Mouse (Mus musculus): Measurements from ENCODE around the gene Sapcd1. TPM values are rescaled to one million over a fixed set of nuclear protein-coding genes. Genes with fewer than 3 reads are reported as not detected.
A peak's percentile ranks its signal among the peaks of the same experiment; 100 is the strongest.
"Not testable (repeated sequence)": the region's sequence is repeated elsewhere in the genome, so short reads cannot be mapped to it uniquely, and the experiment has no call there.

Sapcd1 gene
- total RNA-seq, 2 experiments from 2014 or later = not detected

DNA sequence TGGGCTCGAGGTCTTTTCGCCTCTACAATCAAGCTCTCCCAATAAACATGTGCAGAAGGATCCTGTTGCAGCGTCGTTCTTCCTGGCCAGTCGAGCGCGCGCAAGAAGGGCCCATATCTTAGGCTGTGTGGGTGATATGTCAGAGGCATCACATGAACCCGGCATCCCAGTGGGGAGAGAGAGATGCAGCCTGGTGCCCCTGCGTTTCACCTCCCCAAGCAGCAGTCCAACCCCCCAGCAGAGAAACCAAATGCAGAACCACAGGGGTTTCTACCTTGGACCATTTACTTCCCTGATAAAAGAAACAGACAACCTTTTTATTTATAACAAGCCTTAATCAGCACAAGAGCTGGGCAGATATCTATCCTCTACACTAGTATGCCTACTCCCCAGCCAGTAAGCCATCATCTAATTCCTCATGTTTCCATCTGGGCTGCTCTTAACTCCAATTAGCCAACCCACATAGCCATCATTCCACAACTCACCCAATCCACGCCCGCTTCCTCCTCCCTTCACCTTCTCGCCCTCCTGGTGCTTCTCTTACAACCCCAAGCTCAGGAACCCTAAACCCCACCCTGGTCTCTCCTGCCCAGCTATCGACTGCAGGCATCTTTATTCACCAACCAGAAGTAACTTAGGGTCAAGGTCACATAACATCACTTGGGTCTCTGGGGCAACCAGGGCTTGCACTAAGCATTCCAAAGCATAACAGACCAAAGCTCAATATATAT is 31.2 kb downstream of the Sapcd1 start:
- DNase-seq = no peak

DNA sequence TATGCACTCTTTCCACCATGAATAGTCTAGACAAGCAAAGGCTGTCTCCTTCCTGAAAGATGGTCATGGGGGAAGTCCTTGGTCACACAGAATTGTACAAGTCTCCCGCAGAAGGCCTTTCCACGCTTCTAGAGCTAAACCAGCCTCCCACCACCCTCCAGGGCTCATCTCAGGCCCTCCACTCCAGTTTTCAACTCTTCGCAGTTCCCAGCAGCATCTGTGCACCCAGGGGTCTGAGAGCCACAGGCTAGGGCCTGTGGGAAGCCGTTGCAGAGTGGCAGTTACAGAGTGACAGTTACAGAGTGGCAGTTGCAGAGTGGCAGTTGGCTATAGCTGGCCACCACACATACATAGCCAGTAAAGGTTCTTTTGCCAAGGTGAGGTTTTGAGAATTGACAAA is 31.9 kb downstream of the Sapcd1 start:
- DNase-seq; intact Hi-C loops (cut with DNase I): not testable (repeated sequence)

More for the DNA sequence above, 31.2 kb downstream of the Sapcd1 start:
- intact Hi-C loops (cut with DNase I) = no loop called here

DNA sequence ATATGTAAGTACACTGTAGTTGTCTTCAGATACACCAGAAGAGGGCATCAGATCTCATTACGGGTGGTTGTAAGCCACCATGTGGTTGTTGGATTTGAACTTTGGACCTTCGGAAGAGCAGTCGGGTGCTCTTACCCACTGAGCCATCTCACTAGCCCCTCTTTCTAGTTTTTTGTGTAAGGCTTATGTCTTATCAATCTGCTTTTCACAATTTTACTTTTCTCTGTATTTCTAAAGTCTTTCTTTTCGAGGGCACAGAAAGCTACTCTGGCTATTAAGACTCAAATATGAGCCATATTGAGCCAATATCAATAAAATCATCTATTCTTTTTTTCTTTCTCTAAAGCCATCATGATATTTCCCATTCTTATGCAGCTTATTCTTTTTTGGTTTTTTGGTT is 32.6 kb downstream of the Sapcd1 start:
- DNase-seq; intact Hi-C loops (cut with DNase I): not testable (repeated sequence)

DNA sequence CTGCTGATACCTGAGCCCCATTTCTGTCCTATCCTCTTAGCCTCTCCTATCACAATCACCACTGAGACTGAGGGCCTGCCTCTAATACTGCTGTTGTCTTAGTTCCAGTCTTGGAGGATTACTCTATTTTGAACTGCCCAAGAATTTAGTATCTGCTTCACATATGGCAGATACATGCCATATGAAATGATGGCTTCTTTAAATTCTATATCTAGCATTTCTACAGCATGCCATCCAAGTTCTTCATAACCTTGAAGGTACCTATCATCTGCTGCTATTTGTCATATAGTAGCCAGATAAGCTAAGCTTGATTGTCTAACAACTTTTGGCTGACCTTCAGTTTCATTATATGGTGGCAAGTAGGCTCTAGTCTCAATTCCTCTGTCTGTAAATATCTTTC is 33.1 kb downstream of the Sapcd1 start:
- DNase-seq = no peak
- intact Hi-C loops (cut with DNase I) = no loop called here

DNA sequence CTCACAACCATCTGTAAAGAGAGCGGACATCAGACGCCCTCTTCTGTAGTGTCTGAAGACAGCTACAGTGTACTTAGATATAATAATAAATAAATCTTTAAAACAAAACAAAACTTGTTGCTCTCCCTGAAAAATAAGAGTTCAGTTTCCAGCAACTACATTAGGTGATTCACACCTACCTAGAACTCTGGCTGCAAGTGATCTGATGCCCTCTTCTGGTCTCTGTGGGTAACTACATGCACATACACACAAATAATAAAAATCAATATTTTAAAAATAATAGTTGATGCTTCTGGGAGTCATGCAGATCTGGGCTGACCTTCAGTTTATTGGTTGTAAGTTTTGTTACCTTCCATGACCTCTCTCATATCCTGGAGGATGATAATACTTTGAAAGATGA is 43.6 kb downstream of the Sapcd1 start:
- intact Hi-C loops (cut with DNase I) = loop anchor here (2.0 to 10.0 kb wide), 2 partner anchors 49 to 133 kb away; partner anchors contain the start of genes Nelfe, Neu1 and Skiv2l
- DNase-seq = no peak

DNA sequence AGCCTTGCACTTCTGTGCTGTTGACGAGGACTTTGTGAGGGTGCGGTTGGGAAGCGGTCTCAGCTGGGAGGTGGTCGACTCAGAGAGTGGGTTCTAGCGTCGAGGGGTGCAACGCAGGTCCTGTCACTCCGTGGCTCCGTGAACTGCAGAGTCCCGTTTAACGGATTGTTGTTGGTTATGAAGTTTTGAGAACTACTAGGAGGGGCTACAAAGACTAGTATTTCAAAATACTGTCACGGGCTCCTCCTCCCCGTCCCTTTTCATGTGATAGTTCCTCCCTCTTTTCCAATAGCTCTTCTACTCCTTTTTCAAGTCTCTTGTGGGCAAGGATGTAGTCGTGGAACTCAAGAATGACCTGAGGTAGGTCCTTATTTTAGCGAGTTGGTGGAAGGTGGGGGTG is 45.5 kb downstream of the Sapcd1 start:
- no peak for DNase-seq
- intact Hi-C loops (cut with DNase I) = loop anchor here (2.0 to 10.0 kb wide), 2 partner anchors 18 to 48 kb away; partner anchors contain the start of genes Neu1 and Vars

DNA sequence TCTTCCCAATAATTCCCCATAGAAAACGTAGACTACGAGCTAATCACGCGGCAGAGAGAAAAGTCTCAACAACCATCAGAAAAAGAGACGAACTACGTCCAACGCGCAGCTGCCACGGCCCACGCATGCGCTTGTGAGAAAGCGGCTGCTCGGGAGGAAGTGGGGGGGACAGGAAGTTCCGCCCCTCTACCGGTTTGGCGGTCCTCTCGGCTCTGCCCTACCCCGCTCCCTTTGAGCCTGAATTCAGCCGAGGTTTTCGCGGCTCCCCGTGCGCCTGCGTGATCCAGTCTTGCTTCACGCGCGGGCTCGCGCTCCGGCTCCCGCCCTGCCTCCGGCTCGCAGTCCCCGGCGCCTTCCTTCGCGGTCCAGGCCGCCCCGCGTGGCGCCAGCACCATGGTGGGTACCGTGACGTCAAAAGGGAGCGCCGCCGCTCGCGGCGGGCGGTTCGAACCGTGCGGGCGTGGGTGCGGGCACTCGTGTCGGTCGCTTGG is 46.1 kb downstream of the Sapcd1 start, which contains the start of gene Lsm2:
Gene Lsm2, plus strand, starts transcription at position 173 of the 491 bp plus-strand sequence.
- intact Hi-C loops (cut with DNase I) = loop anchor here (1.0 to 10.0 kb wide), 3 partner anchors 19 to 47 kb away; partner anchors contain the start of genes Neu1 and Vars
- DNase-seq = peak; percentile 90 to 97

DNA sequence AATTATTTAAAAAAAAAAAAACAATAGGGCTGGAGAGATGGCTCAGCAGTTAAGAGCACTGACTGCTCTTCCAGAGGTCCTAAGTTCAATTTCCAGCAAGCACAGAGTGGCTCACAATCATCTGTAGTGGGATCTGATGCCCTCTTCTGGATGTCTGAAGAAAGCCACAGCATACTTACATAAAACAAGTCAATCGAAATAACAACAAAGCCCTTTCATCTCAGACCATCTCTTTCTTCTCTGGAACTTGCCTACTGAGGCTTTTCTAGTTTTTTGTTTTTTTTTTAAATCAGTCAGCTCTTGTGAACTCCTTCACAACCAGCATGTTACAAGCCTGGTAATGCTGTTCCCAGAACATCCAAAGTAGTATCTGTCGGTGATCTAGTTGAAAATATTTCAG is 47.2 kb downstream of the Sapcd1 start:
- intact Hi-C loops (cut with DNase I) = loop anchor here (1.0 to 10.0 kb wide), 2 partner anchors 28 to 46 kb away; partner anchors contain the start of gene Neu1
- peak in 1 of 2 experiments; percentile 44 for DNase-seq

DNA sequence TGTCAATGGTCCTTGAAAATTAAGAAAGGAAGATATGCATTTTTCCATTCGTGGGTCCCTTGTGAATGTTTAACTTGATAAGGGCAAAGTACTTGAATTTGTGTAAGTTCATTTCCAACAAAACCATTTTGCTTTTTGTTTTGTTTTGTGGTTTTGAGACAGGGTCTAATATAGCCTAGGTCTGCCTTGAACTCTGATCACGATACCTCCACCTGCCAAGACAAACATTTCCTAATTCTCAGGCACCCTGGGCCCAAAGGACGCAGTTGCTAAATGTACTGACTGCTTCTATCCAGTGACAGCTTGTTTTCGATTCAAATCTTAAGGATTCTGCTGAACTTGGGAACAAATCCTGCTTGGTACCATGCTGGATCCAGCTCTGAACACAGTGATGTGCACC is 48.2 kb downstream of the Sapcd1 start:
- DNase-seq = no peak
- intact Hi-C loops (cut with DNase I) = loop anchor here (10.0 kb wide), 1 partner anchor 45 kb away; the partner anchor contains the start of gene Neu1

DNA sequence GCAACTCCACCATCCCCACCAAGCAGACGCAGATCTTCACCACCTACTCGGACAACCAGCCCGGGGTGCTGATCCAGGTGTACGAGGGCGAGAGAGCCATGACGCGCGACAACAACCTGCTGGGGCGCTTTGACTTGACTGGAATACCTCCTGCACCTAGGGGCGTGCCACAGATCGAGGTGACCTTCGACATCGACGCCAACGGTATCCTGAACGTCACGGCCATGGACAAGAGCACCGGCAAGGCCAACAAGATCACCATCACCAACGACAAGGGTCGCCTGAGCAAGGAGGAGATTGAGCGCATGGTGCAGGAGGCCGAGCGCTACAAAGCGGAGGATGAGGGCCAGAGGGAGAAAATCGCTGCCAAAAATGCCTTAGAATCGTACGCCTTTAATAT is 49.6 kb downstream of the Sapcd1 start:
- DNase-seq = no peak
- intact Hi-C loops (cut with DNase I) = loop anchor here (1.0 kb wide), 1 partner anchor 23 kb away; no protein-coding TSS in a partner anchor

DNA sequence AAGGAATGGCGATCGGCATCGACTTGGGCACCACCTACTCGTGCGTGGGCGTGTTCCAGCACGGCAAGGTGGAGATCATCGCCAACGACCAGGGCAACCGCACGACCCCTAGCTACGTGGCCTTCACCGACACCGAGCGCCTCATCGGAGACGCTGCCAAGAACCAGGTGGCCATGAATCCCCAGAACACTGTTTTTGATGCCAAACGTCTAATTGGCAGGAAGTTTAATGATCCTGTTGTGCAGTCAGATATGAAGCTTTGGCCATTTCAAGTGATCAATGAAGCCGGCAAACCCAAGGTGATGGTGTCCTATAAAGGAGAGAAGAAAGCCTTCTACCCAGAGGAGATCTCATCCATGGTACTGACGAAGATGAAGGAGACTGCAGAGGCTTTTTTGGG is 50.8 kb downstream of the Sapcd1 start:
- no peak for DNase-seq
- intact Hi-C loops (cut with DNase I) = no loop called here

Other genes starting within 250 kb of the Sapcd1 start
- gene Cyp21a1, start 223.5 kb downstream of the Sapcd1 start, total RNA-seq (2021) = not detected
- gene Stk19, start 191.1 kb downstream of the Sapcd1 start, total RNA-seq (2021) = 10 to 100 TPM in 1 of 2 experiments, 1 to 10 TPM in 1; 10.0 to 11.1 TPM
- 10 to 100 TPM; 12.4 to 17.3 TPM for gene Dxo, start 191.0 kb downstream of the Sapcd1 start, total RNA-seq (2021)
- 10 to 100 TPM; 22.6 to 24.5 TPM for gene Skiv2l, start 177.8 kb downstream of the Sapcd1 start, total RNA-seq (2021)
- gene Nelfe, start 177.6 kb downstream of the Sapcd1 start, total RNA-seq (2021) = 10 to 100 TPM; 13.7 to 15.3 TPM
- 1 to 10 TPM; 4.4 to 7.5 TPM for gene Cfb, start 165.5 kb downstream of the Sapcd1 start, total RNA-seq (2021)
- 1 to 10 TPM; 7.5 to 7.7 TPM for gene Zbtb12, start 148.5 kb downstream of the Sapcd1 start, total RNA-seq (2021)
- gene Gm20547, start 146.0 kb downstream of the Sapcd1 start, total RNA-seq (2021) = not detected
- gene C2, start 129.8 kb downstream of the Sapcd1 start, total RNA-seq (2021) = 1 to 10 TPM; 3.1 to 4.4 TPM
- gene Ehmt2, start 129.5 kb downstream of the Sapcd1 start, total RNA-seq (2021) = 10 to 100 TPM; 44.6 to 49.8 TPM
- not detected for gene Slc44a4, start 113.5 kb downstream of the Sapcd1 start, total RNA-seq (2021)
- 10 to 100 TPM; 13.2 to 16.5 TPM for gene Neu1, start 96.8 kb downstream of the Sapcd1 start, total RNA-seq (2021)
- gene Hspa1b, start 68.8 kb downstream of the Sapcd1 start, total RNA-seq (2021) = 1 to 10 TPM; 2.8 to 4.5 TPM
- gene Gm20481, start 58.1 kb downstream of the Sapcd1 start, total RNA-seq (2021) = not detected
- gene Hspa1a, start 55.9 kb downstream of the Sapcd1 start, total RNA-seq (2021) = 1 to 10 TPM; 4.2 to 4.6 TPM
- 1 to 10 TPM; 7.8 to 9.2 TPM for gene Hspa1l, start 55.3 kb downstream of the Sapcd1 start, total RNA-seq (2021)
- gene Lsm2, start 46.2 kb downstream of the Sapcd1 start, total RNA-seq (2021) = 10 to 100 TPM; 16.0 to 17.4 TPM
- gene Vars, start 27.0 kb downstream of the Sapcd1 start, total RNA-seq (2021) = 10 to 100 TPM; 26.7 to 27.4 TPM
- 1 to 10 TPM; 8.4 to 9.3 TPM for gene Vwa7, start 11.4 kb downstream of the Sapcd1 start, total RNA-seq (2021)
- under 1 TPM; 0.25 to 0.70 TPM for gene Msh5, start 18.7 kb upstream of the Sapcd1 start, total RNA-seq (2021)
- 10 to 100 TPM; 41.7 to 44.0 TPM for gene Clic1, start 21.9 kb upstream of the Sapcd1 start, total RNA-seq (2021)
- 10 to 100 TPM; 27.5 to 27.6 TPM for gene Ddah2, start 31.0 kb upstream of the Sapcd1 start, total RNA-seq (2021)
- gene Ly6g6c, start 37.4 kb upstream of the Sapcd1 start, total RNA-seq (2021) = under 1 TPM in 1 of 2 experiments, not detected in 1; 0.56 TPM
- under 1 TPM; 0.42 to 0.49 TPM for gene Mpig6b, start 38.2 kb upstream of the Sapcd1 start, total RNA-seq (2021)
- gene Ly6g6e, start 48.9 kb upstream of the Sapcd1 start, total RNA-seq (2021) = not detected
- under 1 TPM; 0.70 to 0.80 TPM for gene Ly6g6d, start 50.0 kb upstream of the Sapcd1 start, total RNA-seq (2021)
- gene Ly6g6f, start 57.6 kb upstream of the Sapcd1 start, total RNA-seq (2021) = not detected
- 10 to 100 TPM; 54.6 to 61.1 TPM for gene Abhd16a, start 61.2 kb upstream of the Sapcd1 start, total RNA-seq (2021)
- not detected for gene Ly6g5c, start 80.3 kb upstream of the Sapcd1 start, total RNA-seq (2021)
- gene Ly6g5b, start 87.4 kb upstream of the Sapcd1 start, total RNA-seq (2021) = not detected
- gene Gpank1, start 93.4 kb upstream of the Sapcd1 start, total RNA-seq (2021) = 1 to 10 TPM; 8.0 to 9.6 TPM
- 100 to 1,000 TPM; 163 to 164 TPM for gene Csnk2b, start 94.0 kb upstream of the Sapcd1 start, total RNA-seq (2021)
- 10 to 100 TPM; 25.7 to 26.4 TPM for gene D17H6S53E, start 98.4 kb upstream of the Sapcd1 start, total RNA-seq (2021)
- gene Apom, start 104.0 kb upstream of the Sapcd1 start, total RNA-seq (2021) = not detected
- 100 to 1,000 TPM; 243 to 268 TPM for gene Bag6, start 107.2 kb upstream of the Sapcd1 start, total RNA-seq (2021)
- 100 to 1,000 TPM; 122 to 127 TPM for gene Prrc2a, start 136.9 kb upstream of the Sapcd1 start, total RNA-seq (2021)
- gene Aif1, start 148.1 kb upstream of the Sapcd1 start, total RNA-seq (2021) = 1 to 10 TPM; 2.0 to 6.2 TPM
- 1 to 10 TPM; 3.3 to 3.7 TPM for gene Lst1, start 160.4 kb upstream of the Sapcd1 start, total RNA-seq (2021)
- gene Ltb, start 166.4 kb upstream of the Sapcd1 start, total RNA-seq (2021) = 1 to 10 TPM; 1.0 to 1.6 TPM
- gene Tnf, start 174.0 kb upstream of the Sapcd1 start, total RNA-seq (2021) = under 1 TPM; 0.53 to 0.57 TPM
- gene Lta, start 177.3 kb upstream of the Sapcd1 start, total RNA-seq (2021) = under 1 TPM in 1 of 2 experiments, not detected in 1; 0.19 TPM
- not detected for gene Gm16181, start 192.8 kb upstream of the Sapcd1 start, total RNA-seq (2021)
- 1 to 10 TPM; 2.0 to 2.6 TPM for gene Atp6v1g2, start 205.6 kb upstream of the Sapcd1 start, total RNA-seq (2021)
- gene Nfkbil1, start 207.8 kb upstream of the Sapcd1 start, total RNA-seq (2021) = 1 to 10 TPM; 8.0 to 8.5 TPM
- gene Ddx39b, start 213.7 kb upstream of the Sapcd1 start, total RNA-seq (2021) = 10 to 100 TPM; 83.3 to 97.3 TPM
- 100 to 1,000 TPM in 1 of 2 experiments, 10 to 100 TPM in 1; 87.6 to 133 TPM for gene H2-D1, start 234.7 kb upstream of the Sapcd1 start, total RNA-seq (2021)